Mouse (Mus musculus) embryonic fibroblast, embryonic 13.5 days (primary cell): ENCODE results near the gene Gm28035. TPM values are rescaled to one million over a fixed set of nuclear protein-coding genes. Genes with fewer than 3 reads are reported as not detected.

Source experiments
- H3K27ac ChIP-seq: 2 replicates; pipeline ENCODE4 v1.5.1; 2012; ENCODE audit warnings: low read length, control low read depth, inconsistent platforms; ENCODE audit not compliant: insufficient read depth
- H3K4me1 ChIP-seq: 2 replicates; pipeline ENCODE4 v1.6.1; 2011; ENCODE audit warnings: low read length; ENCODE audit not compliant: control insufficient read depth, insufficient read depth
- H3K4me3 ChIP-seq: 2 replicates; pipeline ENCODE4 v1.5.1; 2011; ENCODE audit warnings: mild to moderate bottlenecking, control low read depth, low read length; ENCODE audit not compliant: insufficient read depth
- CTCF ChIP-seq: IDR thresholded peaks from 2 replicates; pipeline ENCODE4 v1.5.1; 2011; ENCODE audit warnings: mild to moderate bottlenecking, control low read depth, low read length, moderate library complexity, borderline replicate concordance; ENCODE audit not compliant: insufficient read depth
- POLR2A ChIP-seq: IDR thresholded peaks from 2 replicates; pipeline ENCODE4 v1.6.1; 2011; ENCODE audit warnings: low read depth, mild to moderate bottlenecking, control low read depth, low read length, moderate library complexity
- polyA plus RNA-seq: library from polyadenylated mRNA; stranded (reverse); fragments of >200 nt; gene quantifications from 2 replicates; pipeline ENCODE4 v1.2.4, GENCODE M21; 2011; ENCODE audit warnings: low read depth; ENCODE audit not compliant: missing spikeins, insufficient read length

The Gm28035 gene
- polyA plus RNA-seq, 1 experiment, result 5.8 TPM

- Histone ChIP-seq H3K4me3 (no peak overlapping the region), H3K4me1 (peaks cover 4% of the 10 kb centered on the region; the same call in 1 of the 2 replicates), H3K27ac (no peak overlapping the region)
- TF ChIP-seq POLR2A (no peak), CTCF (no peak)
These were observed 86.9 kb downstream of the Gm28035 start for GRCm38 (mm10) chr2:30327276-30327675.

GRCm38 (mm10) chr2:30328791-30329190 is 88.4 kb downstream of the Gm28035 start:
- Histone ChIP-seq H3K27ac (no peak overlapping the region), H3K4me1 (no peaks in the 10 kb centered on the region), H3K4me3 (no peak overlapping the region)
- TF ChIP-seq POLR2A (no peak), CTCF (no peak)

Other genes with a start within 250 kb of the Gm28035 start
- gene Wdr34, start 191.7 kb upstream of the Gm28035 start, polyA plus RNA-seq, result 9.2 and 10.8 TPM in 2 replicates
- gene Set, start 183.2 kb upstream of the Gm28035 start, polyA plus RNA-seq, result 457 and 582 TPM in 2 replicates
- gene Pkn3, start 162.9 kb upstream of the Gm28035 start, polyA plus RNA-seq, result 6.5 and 8.2 TPM in 2 replicates
- 26.8 and 30.5 TPM in 2 replicates for gene Zdhhc12, start 146.9 kb upstream of the Gm28035 start, polyA plus RNA-seq
- gene Zer1, start 116.0 kb upstream of the Gm28035 start, polyA plus RNA-seq, result 15.2 and 21.4 TPM in 2 replicates
- gene Tbc1d13, start 106.8 kb upstream of the Gm28035 start, polyA plus RNA-seq, result 39.8 and 41.0 TPM in 2 replicates
- gene Endog, start 69.1 kb upstream of the Gm28035 start, polyA plus RNA-seq, result 4.7 and 6.2 TPM in 2 replicates
- gene Spout1, start 62.1 kb upstream of the Gm28035 start, polyA plus RNA-seq, result 20.7 and 22.8 TPM in 2 replicates
- 4.7 and 5.2 TPM in 2 replicates for gene Kyat1, start 34.7 kb upstream of the Gm28035 start, polyA plus RNA-seq
- gene Lrrc8a, start 2.9 kb upstream of the Gm28035 start, polyA plus RNA-seq, result 40.7 and 41.7 TPM in 2 replicates
- gene Phyhd1, start 25.6 kb downstream of the Gm28035 start, polyA plus RNA-seq, result 81.8 and 101 TPM in 2 replicates
- 37.7 and 57.8 TPM in 2 replicates for gene Gm28038, start 40.5 kb downstream of the Gm28035 start, polyA plus RNA-seq
- 20.0 and 20.7 TPM in 2 replicates for gene Dolk, start 45.8 kb downstream of the Gm28035 start, polyA plus RNA-seq
- 49.0 and 53.0 TPM in 2 replicates for gene Nup188, start 45.8 kb downstream of the Gm28035 start, polyA plus RNA-seq
- 38.8 and 39.7 TPM in 2 replicates for gene Sh3glb2, start 118.8 kb downstream of the Gm28035 start, polyA plus RNA-seq
- gene Miga2, start 123.7 kb downstream of the Gm28035 start, polyA plus RNA-seq, result 15.9 and 16.4 TPM in 2 replicates
- gene Dolpp1, start 151.7 kb downstream of the Gm28035 start, polyA plus RNA-seq, result 26.6 and 33.8 TPM in 2 replicates
- gene Crat, start 175.2 kb downstream of the Gm28035 start, polyA plus RNA-seq, result 22.3 and 29.1 TPM in 2 replicates
- 126 and 137 TPM in 2 replicates for gene Ptpa, start 175.5 kb downstream of the Gm28035 start, polyA plus RNA-seq
- 17.1 and 18.1 TPM in 2 replicates for gene Ier5l, start 233.7 kb downstream of the Gm28035 start, polyA plus RNA-seq